Mouse (Mus musculus) common myeloid progenitor, adult 5-6 weeks (primary cell): Measurements from ENCODE around the gene Kpna3. TPM values are rescaled to one million over a fixed set of nuclear protein-coding genes. Genes with fewer than 3 reads are reported as not detected.
A peak's percentile ranks its signal among the peaks of the same experiment; 100 is the strongest.
"Not testable (repeated sequence)": the region's sequence is repeated elsewhere in the genome, so short reads cannot be mapped to it uniquely, and the experiment has no call there.

Experiments
- ATAC-seq: replicated peaks from 2 replicates; pipeline ENCODE4 v1.8.0; 2016; ENCODE audit warnings: low read depth, mild to moderate bottlenecking, moderate TSS enrichment, inconsistent platforms; ENCODE audit not compliant: poor library complexity, severe bottlenecking
- total RNA-seq: library from RNA; stranded (forward); fragments of 200-1000, 187-1606 nt; gene quantifications from 2 replicates; pipeline ENCODE4 v1.2.3, GENCODE M21; 2017

The Kpna3 gene
- total RNA-seq: 88.6 and 92.3 TPM in 2 replicates

- peak; percentile 94 for ATAC-seq
These were observed at the start of gene Kpna3 for GRCm38 (mm10) chr14:61439661-61440559. Gene Kpna3, minus strand, starts transcription at chr14:61439874.

DNA sequence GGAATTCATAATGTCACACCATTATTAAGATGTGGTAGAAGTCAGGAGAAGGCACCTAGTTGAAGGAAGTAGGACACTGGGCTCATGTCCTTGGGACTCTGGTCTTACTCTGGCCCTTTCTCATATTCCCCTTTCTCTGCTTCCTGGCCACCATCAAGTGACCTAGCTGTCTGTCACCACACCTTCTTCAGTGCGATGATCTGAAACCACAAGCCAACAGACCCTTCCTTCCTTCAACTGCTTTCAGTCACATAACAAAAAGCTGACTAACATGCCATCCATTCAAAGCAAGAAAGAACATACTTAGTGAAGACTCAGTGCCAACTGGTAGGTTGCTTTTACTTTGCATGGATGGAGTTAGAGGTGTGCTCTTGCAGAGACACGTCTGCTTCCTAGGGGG lies 20.7 kb upstream of the Kpna3 start:
- ATAC-seq: peak; percentile 65

DNA sequence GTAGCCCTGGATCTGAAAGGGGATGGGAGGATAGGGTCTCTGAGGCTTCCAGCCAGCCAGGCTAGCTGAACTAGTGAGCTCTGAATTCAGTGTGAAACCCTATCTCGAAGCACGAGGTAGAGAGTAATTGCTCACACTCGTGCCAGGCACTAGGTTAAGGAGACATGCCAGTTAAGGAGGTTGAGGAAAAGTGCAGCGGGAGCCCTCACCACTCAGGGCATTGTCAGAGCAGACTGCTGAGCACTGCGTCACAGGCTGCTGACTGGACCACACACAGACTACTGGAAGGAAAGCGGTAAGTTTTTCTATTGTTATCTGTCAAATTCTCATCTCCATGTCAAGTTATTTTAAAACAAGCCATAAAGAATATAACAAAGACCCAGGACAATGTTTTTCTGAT lies 17.8 kb upstream of the Kpna3 start:
- ATAC-seq: no peak

DNA sequence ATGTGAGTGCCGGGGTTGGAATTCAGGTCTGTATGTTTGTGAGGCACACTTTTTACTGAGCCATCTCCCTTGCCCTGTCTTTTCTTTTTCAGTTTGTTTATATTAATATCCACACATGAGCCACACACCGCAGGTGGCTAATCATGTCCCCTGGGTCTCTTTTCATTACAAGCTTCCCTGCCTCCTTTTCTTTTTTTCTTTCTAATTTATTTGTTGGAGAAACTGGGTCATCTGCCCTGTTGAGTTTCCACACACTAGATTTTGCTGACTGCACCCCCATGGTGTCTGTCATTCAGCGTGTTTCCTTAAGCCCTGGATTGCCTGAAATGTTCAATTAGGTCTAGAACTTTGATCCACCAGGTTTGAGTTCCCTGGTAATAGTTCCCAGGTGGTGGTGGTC lies 15.9 kb upstream of the Kpna3 start:
- no peak for ATAC-seq

GRCm38 (mm10) chr14:61453032-61453431 lies 13.4 kb upstream of the Kpna3 start:
- no peak for ATAC-seq

DNA sequence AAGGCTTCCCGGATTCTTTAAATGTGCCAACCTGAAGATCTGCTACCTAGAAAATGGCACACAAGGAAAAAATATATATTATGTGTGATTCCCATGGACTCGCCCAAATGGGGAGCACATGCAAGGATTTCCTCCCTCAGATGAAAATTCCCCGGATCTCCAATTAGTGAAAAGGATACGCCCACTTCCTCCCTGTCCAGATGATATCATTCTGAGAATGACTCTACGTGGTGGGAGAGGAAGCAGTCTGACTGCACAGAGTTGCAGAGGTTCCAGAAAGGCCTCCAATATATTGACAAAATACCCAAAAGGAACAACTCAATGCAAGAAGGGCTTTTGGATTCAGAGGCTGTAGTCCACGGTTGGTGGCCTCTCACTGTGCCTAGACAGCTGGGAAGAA lies 12.8 kb upstream of the Kpna3 start:
- ATAC-seq: 0 out of 2 replicates have a peak, but pooled peaks have one; percentile 62

- no peak for ATAC-seq
These were observed 8.1 kb upstream of the Kpna3 start for GRCm38 (mm10) chr14:61447775-61448174.

DNA sequence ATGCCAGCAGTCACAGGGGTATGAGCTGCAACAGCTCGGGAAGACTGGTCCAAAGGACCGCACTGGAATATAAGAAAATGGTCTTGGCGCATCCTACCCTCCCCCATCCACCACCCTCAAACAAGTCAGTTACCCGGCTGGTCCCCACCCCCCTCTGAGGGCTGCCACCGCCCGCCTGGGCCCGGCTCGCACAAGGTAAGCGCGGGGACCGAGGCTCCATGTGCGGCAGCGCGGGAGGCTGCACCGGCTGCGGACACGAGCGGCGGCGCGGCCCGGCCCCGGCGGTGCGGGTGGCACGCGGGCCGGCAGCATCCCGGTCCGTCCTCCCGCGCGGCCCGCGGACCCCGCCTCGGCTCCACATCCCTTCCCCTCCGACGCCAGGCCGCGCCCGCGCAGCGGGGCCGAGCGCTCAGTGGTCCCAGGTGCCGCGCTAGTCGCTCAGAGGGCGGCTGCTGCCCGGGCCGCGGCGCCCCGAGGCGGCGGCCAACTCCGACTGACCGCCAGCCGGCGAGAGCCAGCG lies 473 bp downstream of the Kpna3 start:
- no peak; the same call in 1 of the 2 replicates for ATAC-seq

DNA sequence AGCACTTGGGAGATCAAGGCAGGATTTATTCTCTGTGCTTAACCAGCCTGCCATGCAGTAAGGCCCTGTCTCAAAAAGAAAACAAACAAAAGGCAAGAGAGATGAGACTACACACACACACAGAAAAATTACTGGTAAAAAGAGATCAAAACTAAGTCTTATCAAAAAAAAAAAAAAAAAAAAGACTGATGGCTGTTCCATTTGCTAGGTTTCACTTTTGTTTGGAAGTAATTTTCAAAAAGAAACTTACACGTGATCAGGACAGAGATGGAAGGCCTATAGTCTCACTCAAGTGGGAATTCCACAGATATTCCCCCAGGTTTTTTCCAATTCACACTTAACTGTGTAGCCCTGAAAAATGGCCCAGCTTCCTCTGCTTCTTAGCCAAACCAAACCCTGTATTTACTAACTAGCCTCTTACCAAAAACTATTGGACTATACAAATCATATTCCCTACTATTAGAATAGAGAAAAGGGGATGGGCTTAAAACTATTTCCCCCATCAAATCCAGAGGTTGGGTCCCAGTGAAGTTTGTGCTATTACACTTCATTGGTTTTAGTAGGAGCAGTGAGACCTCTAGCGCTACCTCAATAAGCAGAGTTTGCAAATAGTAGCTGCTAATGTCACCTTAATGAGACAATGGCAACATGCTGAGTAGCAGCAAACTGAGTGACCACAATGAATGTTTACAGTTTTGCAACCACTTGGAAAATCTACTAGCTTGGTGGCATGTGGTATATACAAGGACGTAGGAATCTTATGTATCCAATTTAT lies 1.3 kb downstream of the Kpna3 start:
- ATAC-seq: no peak

GRCm38 (mm10) chr14:61436866-61437265 lies 2.8 kb downstream of the Kpna3 start:
- ATAC-seq: no peak

DNA sequence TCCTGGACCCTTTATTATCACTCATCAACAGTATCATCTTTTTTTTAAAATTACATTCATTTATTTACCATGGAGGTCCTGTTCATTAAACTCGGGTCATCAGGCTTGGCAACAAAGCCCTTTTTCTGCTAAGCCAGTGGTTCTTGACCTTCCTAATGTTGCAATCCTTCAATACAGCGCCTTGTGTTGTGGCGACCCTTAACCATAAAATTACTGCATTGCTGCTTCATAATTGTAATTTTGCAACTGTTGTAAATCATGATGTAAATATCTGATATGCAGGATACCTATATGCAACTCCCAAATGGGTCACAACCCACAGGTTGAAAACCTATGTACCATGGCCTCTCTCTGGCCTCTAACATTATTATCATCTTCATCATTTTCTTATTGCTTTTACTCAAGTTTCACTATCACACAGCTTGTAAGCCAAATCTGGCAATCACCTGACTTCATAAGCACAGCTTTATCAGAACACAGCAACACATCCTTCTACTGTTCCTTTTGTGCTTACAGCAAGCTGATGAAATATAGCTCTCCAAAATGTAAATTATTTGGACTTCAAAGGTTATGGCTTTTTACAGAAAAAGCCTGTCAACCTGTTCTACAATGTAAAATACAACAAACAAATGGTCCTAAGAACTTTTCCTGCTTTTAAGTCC lies 11.4 kb downstream of the Kpna3 start:
- 0 out of 2 replicates have a peak, but pooled peaks have one; percentile 36 for ATAC-seq

- not testable (repeated sequence) for ATAC-seq
These were observed 12.6 kb downstream of the Kpna3 start for GRCm38 (mm10) chr14:61427095-61427494.

DNA sequence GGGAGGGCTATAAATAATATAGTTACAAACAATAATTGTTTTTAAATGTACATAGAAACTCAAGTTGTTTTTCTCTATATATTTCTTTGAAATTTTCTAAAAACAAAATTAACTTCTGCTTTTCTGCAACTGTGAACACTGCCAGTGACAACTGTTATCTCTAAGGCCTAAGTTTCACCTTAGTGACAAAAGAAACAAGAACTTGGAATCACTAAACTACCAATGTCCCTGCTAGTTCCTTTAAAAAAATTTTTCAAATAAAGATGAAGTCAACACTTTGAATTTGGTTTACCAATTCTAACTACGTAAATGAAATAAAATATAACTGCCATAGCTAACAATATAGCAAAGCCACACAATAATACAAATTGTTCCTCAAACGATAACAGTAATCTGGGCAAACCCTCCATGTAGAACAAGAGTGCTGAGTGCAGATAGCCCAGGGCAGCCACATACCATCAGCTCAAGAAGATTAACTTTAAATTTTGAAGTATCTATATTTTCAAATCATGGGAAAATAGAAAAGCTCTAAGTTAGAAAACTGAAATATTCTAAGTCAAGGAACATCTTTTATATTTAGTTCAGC lies 14.5 kb downstream of the Kpna3 start:
- ATAC-seq: 0 out of 2 replicates have a peak, but pooled peaks have one; percentile 42

DNA sequence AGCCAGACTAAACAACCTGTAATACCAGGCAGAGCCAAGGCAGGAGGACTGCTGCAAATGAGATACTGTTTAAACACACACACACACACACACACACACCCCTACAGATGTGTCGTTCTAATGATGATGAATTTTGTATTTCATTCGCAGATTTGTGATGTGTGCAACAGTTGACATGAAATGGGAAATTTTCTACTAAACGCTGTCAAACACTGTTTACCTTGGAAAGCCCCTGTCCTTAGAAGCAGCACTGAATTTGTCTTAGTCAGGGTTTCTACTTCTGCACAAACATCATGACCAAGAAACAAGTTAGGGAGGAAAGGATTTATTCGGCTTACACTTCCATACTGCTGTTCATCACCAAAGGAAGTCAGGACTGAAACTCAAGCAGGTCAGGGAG lies 24.0 kb downstream of the Kpna3 start:
- no peak for ATAC-seq

DNA sequence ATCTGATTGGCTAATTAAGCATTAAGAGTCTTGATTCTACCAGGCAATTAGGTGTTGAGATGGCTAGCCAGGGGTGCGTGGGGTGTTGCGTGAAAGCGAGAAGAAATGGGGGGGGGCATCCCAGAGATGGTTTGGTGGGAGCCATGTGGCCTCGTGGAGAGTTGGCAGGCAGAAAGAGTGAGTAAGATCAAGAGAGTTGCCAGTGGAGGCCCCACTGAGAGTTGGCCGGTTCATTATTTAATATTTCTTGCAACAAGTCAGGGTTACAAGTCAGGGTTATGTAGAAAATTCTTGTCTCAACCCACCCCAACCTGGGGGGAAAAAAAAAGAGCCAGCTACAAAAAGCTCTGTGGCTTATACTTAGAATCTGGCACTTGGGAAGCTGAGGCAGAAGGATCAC lies 24.4 kb downstream of the Kpna3 start:
- no peak for ATAC-seq

GRCm38 (mm10) chr14:61414808-61415207 lies 24.9 kb downstream of the Kpna3 start:
- no peak for ATAC-seq

- no peak for ATAC-seq
These were observed 25.5 kb downstream of the Kpna3 start for GRCm38 (mm10) chr14:61414199-61414598.

DNA sequence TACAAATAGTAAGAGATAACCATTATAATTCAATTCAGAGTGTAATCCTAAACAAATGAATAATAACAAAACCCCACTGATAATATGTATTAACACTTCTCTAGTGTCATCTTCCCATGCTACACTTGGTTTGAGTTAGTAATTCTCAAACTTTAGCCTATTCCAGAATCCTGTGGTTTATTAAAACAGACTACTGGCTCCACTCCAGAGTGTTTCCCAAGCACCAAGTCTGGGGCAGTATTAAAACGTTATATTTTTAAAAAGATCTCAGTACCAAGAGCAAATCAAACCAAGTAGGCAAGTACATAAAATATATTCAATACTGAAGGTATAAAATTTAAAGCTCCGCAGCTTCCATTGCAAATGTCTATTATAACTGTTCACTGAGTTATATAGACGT lies 26.0 kb downstream of the Kpna3 start:
- ATAC-seq: no peak

DNA sequence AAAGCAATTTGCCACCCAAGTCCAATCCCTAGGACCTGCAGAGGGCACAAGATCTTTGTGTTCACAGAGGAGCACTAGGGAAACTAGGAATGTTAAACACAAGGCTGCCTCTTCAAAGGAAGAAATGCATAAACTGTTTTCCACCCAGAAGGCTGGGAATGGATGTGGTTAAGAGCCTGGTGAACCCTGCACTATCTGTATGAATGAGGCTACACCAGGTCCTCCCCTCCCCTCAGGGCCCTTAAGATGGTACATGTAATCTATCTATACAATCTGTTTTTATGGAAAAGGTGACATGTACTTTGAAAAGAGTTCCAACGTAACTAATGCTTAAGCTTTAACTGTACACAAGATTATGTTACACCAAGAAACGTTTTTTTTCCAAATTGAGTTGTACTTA lies 29.7 kb downstream of the Kpna3 start:
- peak; percentile 27; the same call in 1 of the 2 replicates for ATAC-seq

GRCm38 (mm10) chr14:61407055-61407454 lies 32.6 kb downstream of the Kpna3 start:
- no peak for ATAC-seq
